Mouse (Mus musculus) urinary bladder, postnatal 36 days (tissue): Measurements from ENCODE around the gene Psg17.
"Not testable (repeated sequence)": the region's sequence is repeated elsewhere in the genome, so short reads cannot be mapped to it uniquely, and the experiment has no call there.

Experiments used
- DNase-seq, 2 experiments: peaks; one replicate each; pipeline ENCODE4 v3.0.0; 2022; ENCODE audit warnings: low spot score in 2 of 2, mixed read lengths in 1 of 2

The Psg17 gene

DNA sequence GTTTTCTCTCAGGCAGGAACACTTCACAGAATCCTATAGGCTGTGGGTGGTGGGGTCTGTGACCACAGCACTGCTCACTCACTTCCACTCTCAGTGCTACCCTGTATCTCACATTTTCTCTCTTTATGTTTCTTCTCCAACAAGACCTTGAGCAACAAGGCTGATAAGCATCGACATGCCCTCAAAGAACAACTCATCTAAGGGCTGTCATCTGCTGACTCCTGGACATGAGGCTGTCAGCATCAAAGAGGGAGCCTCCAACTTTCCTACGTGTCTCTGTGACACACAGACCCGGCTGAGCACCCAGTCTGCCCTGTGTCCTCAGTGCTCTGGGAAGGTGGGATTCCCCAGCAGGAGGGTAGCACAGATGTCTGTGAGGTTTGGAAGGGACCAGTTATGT is at the start of gene Psg17:
Gene Psg17 (minus strand): TSS at position 101 of the 400 bp plus-strand sequence.
- DNase-seq, result no peak

DNA sequence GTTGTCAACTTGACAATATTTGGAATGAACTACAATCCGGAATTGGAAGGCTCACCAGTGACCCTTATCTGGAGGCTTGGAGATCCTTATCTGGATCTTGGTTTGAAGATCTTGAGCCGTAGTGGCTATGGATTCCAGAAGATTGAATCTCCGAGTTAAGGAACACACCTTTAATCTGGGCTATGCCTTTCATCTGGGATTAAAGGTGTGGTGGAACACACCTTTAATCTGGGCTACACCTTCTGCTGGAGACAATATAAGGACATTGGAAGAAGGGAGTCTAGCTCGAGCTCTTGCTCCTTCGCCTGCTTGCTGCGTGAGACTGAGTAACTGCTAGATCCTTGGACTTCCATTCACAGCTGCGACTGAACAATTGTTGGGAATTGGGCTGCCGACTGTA is 49.6 kb upstream of the Psg17 start, which contains the start of gene Pglyrp1:
Gene Pglyrp1 (plus strand): TSS at position 301 of the 400 bp plus-strand sequence.
- not testable (repeated sequence) for DNase-seq

DNA sequence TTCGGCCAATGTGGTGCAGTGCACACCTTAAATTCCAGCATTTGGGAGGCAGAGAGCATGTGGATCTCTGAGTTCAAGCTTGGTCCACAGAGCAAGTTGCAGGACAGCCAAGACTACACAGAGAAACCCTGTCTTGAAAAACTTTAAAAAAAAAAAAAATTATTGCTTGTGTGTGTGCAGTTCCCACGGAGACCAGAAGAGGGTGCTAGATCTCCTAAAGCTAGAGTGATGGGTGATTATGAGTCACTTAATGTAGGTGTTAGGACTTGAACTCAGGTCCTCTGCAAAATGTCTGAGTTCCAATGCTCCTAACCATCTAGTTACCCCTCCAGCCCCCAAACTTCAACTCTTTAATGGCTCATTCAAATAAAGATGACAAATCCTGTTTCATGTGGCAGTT is 47.1 kb upstream of the Psg17 start:
- no peak for DNase-seq

DNA sequence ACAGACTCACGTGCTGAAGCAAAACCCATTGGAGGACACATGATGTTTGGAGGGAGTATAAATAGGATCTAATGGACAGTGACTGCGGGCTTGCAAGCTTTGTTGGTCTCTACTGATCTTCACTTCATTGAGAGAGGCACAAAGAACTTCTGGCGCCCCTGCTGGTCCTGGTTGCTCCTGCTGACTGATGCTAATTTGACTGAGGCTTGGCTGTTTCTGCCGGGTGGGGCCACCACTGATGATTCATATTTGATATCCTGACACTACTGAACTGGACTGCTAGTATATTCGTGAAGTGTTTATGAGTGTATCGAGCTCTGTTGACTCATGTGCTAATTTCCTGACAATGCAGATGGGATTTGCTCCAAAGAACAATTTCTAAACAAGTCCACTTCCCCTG is 41.4 kb upstream of the Psg17 start:
- DNase-seq, result no peak

DNA sequence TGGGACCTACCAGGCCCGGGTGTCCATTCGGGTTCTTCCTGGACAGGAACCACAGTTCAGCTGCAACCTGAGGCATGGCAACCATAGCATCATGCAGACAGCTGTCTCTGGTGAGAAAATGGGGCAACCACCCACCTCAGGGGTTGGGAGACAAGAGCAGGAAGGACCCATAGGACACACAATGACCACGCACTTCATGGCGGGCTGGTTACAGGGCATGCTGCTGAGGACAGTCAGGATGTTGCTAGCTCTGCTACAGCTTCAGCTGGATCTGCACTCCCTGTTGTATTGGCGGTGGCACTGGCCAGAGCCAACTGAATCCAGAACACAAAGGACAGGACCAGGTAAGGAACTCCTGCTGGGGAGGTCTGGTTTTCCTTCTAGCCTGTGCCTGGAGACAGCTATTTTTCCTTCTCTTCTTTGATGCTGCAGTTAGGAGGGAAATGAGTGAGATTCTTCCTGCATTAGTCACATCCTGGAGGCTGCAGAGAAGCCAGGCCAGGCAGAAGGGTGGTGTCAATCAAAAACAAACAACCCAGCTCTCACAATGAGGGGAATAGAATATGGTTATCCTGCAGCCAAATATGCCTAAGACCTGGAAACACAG is 37.0 kb upstream of the Psg17 start:
- peak in 1 of 2 experiments; percentile 5 for DNase-seq

DNA sequence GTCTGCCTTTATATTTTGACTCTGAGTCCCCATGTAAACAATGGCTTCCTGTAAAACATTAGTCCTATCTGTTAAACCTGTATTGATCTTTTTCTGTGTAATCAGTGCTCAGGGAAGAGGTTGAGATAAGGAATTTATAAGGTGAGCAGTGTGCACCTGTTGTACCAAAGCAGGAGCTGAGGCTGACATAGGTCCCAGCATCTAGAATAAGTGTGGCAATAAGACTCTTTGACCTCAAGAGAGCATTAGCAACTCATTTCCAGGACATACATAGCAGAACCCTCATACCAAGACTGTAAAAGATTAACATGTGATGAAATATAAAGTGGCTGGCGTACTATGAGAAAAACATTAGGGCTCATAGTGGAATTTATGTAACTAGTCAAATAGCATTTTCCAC is 27.0 kb upstream of the Psg17 start:
- no peak for DNase-seq

DNA sequence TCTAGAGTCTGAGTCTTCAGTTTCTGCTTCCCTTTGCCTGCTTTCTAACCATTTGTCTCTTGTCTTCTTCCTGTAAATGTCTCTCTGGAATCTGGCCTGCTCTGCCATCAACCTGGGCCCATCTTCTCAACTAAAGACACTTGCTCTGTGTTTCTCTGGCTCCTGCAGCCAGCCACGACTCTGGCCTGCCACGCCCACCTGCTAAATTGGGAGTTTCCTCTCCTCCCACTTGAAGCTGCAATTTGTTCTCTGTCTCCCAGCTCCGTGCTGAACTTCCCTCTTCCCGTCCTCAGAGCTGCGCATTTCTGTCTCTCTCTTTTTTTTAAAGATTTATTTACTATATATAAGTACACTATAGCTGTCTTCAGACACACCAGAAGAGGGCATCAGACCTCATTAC is 23.4 kb upstream of the Psg17 start:
- DNase-seq, result no peak

DNA sequence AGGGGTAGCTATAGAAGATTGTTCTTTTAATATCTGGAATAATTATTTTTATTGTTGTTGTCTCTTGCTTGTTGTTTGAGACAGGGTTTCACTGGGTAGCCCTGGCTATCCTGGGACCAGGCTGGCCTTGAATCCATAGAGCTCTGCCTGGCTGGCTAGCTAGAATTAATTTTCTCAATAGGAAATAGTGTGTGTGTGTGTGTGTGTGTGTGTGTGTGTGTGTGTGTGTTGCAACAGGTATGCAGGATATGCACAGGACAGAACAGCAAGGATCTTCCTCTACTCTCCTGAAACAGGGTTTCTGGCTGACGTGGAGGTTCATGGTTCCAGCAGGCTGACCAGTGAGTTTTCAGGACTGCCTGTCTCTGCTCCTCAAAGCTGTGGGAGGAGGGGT is 19.8 kb upstream of the Psg17 start:
- no peak for DNase-seq

DNA sequence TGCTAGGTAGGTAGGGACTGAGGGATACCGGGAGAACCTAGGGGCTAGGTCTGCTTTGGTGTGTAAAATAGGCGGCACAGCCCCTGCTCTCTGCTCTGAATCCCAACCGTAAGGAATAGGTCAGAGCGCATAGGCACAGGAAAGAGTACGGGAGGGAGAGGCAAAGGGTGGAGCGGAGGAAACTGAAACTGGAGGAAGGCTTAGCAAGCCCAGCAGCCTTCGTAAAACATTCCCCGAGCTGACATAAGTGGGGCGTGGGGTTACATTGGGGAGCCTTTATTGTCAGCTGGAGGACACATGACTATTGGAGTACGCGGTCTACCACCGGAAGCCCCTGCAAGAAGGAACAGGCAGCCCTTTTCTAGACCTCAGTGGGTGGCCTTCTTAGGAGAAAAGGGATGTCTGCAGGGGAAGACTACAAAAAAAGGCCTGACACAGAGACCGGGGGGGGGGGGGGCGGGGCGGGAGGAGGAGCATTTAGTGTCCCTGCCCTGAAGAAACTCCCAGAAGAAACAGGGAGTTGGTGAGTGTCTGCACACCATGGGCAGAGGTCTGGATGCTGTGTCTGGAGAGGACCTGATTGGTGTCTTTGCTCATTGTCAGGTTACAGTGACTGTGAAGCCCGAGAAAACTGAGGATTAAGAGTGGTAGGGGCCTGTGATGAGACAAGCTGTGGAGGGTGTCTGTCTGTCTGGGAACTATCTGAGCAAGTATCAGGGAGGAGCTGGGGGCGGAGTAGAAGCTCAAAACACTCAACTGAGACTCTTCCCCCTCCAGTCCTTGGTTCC is 19.2 kb upstream of the Psg17 start:
- DNase-seq, result peak; percentile 46 to 58

DNA sequence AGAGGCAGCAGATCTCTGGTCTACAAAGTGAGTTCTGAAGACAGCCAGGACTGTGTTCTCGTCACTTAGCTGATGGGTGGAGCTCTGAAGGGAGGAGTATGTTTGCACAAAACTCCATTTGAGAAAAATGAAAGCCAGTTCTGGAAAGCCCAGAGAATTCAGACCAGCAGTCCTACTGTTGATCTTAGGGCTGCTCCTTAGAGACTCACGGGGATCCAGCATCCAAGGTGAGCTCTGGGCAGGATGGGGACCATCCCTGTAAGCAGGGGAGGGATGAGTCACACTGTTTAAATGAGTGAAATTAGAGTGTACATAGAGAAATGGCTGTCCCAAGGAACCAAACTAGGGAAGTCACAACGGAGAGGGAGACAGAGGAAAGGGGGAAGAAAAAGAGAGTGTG is 18.5 kb upstream of the Psg17 start, which contains the start of gene Mill2:
Gene Mill2 (plus strand): TSS at position 102 of the 400 bp plus-strand sequence.
- DNase-seq, result no peak

DNA sequence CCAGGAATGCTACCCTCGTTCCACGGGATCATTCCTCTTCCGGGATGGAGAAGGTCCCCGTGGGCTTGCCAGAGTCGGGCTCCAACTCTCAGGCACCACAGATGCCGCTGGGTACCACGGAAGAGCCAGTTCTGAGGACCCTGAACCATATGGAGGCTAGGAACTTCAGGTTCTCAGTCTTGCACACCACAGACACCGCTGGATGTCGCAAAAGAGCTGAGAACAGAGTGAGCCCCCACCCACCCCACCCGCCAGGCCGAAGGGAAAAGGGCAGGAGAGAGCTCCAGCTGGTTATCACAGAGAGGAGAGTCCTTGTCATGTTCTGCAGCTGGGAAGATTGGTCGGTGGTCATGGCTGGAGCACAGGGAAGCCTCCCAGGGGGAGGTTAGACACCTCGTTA is 10.9 kb upstream of the Psg17 start:
- DNase-seq, result no peak

DNA sequence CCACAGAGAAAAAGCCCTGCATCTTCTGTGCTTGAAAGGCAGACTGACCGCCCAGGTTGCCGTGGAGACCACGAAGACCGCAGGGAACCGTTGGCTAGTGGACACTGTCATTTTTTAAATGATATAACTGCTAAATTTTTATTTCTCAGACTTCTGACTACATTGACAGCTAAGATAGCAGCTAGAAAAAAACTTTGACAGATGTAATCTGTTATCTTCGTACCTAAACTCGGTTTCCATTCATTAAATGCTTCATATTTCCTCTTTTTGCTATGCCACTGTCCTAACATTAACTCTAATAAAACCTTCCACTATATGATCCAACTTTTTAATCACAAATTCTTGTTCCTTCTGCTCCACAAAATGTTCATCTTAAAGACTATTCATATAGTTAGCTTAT is 8.1 kb upstream of the Psg17 start:
- DNase-seq, result no peak

DNA sequence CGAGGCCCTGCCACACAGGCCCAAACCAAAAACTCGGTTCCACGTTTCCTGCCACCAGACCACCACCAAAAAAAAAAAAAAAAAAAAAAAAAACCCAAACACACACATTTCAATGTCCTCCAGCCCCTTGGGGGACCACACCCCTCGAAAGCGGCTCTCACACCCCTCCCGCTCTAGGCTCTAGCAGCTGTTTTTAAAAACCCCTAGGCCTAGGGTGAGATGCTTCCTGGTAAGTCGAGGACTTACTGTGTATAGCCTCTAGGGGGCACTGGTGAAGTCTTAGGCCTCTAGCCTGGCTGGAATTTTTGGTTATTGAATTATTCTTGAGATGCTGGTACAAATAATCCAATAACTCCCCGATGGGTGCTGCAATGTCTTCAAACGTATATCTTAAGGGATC is 7.2 kb upstream of the Psg17 start:
- no peak for DNase-seq

DNA sequence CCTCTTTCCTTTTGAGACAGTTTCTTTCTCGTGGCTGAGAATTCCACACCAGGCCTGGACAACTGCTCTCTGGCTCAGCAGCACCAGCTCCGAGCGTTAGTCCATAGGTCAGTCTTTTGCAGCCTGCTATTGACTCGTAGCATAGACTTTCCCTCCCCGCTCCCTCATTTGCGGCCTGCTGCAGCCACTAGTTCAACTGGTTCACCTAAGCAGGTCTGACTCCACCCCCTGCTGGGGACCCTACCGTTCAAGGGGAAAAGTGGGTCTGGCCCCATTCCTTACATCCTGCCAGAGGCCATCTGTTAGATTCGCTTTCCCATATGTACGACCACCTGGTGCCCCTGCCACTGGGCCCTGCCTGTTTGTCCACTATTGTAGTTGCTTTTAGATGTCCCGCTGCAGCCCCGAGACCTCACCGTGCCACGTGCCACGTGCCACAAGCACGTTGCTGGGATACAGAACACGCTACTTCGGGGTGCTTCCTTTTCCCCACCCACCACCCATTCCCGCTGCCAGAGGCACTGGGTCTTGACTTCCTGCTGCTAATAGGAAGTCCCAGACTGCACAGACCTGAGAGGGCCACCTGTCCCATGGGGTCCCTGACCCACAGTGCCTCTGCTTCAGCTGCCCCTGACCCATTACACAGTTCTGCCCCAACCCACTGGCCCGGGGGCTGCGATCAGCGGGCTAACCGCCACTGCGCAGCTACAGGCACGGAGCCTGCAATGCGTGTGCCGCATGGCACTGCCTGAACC is 6.6 kb upstream of the Psg17 start:
- no peak for DNase-seq

DNA sequence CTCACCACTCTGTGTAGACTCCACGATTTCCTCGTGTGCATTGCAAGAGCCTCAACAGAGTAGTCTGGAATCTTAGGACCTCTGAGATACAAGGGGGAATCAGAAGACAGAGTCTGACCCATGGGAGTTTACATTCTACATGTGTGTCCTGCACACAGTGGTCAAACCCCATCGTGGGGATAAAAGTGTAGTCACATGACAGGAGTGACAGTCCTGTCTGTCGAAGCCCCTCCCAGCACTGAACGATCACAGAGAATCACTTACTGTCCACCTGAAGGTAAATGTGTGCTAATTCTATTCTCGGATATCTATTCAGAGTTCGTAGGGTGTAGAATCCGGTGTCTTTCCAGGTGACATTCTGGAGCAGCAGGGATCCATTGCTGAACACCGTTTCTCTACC is 3.1 kb downstream of the Psg17 start:
- DNase-seq, result no peak

DNA sequence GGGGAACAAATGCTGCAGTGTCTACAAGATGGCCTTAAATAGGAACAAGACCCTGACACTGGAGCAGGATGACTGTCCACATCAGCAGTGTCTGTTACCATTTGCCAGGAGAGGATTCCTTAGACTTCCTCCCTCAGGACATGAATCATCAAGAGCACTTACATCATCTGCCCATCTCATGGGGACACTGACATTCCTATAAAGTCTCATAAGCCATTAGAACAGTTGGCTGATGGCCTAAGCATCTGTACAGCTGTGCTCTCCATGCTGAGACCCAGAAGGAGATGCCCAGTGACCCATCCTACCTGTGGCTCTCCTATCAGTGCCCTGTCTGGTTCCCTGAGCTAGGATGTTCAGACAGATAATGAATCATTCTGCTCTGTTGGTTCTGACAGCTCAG is 17.9 kb downstream of the Psg17 start:
- DNase-seq, result no peak

DNA sequence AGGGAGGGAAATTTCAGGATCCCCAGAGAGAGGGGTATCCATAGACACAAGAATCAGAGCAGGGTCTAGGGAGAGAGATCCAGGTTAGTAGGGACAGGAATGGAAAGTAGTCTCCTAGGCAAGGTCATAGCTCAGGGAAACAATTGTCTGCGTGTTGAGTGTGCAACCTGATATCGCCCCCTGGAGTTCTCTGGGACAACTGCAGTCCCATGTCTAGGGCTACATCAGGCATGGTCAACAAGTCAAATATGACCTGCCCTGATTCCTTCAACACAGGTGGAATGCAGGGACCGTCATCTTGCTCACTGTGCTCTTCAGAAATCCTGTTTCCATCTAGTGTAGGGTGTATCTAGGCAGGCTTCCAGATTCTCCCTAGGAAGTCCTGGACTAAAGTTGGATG is 22.3 kb downstream of the Psg17 start:
- no peak for DNase-seq

DNA sequence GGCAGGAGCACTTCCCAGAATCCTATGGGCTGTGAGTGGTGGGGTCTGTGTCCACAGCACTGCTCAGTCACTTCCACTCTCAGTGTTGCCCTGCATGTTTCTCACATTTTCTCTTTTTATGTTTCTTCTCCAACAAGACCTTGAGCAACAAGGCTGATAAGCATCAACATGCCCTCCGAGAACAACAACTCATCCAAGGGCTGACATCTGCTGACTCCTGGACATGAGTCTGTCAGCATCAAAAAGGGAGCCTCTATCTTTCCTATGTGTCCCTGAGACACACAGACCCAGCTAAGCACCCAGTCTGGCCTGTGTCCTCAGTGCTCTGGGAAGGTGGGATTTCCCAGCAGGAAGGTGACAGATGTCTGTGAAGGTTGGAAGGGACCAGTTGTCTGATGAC is 23.0 kb downstream of the Psg17 start, which contains the start of gene Psg19:
Gene Psg19 (minus strand): TSS at position 101 of the 400 bp plus-strand sequence.
- no peak for DNase-seq

DNA sequence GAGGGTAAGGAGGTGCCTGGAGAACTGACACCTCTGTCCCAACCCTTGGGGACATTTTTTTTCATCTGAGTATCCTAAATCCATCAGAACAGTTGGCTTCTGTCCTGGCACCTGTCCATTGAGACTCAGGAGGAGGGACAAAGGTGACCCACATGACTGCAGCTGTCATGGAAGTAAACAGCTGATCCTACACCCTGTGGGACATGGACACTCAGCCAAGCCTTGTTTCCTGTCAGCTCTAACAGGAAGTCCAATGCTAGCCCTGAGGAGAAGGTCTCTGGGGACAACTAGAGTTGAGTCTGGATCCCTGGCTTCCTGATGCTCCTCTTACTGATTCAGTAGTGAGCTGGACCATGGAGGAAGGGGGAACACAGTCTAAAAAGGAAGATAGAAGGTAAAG is 30.7 kb downstream of the Psg17 start:
- DNase-seq, result not testable (repeated sequence)

DNA sequence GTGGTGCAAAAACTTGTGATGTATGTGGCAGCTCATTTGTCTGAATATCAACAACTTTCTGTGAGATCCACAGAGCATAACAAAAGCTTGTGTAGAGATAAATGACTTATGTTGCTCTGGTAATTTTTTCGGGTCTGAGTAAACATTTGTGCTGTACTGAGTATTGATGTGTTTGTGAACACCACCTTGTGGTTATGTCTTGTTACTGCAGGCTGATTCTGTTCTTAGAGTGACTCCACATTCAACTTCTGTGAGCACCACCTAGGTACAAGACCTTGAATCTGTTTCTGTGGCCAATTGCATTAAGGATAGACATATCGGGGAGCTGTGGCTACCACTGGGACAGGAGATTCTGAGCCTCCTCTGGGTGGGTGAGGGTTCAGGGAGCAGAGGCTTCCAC is 40.1 kb downstream of the Psg17 start:
- DNase-seq, result not testable (repeated sequence)

DNA sequence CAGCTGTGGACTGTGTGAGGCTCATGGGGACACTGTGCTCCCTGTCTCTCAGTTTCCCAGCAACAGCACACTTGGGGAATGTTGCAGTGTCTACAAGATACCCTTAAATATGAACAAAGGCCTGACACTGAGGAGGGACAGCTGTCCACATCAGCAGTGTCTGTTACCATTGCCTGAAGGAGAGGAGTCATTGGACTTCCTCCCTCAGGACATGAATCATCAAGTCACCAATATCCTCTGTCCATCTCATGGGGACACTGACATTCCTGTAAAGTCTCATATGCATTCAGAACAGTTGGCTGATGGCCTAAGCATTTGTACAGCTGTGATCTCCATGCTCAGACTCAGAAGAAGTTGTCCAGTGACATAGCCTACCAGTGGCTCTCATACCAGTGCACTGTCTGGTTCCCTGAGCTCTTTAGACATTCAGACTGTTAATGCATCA is 42.0 kb downstream of the Psg17 start:
- DNase-seq, result no peak
